Mouse (Mus musculus): Measurements from ENCODE around the gene Klhl7. TPM values are rescaled to one million over a fixed set of nuclear protein-coding genes. Genes with fewer than 3 reads are reported as not detected.

The Klhl7 gene
- 10 to 100 TPM; 38.2 to 39.9 TPM for total RNA-seq (2021)
- long read RNA-seq, experiment 1, transcript Klhl7-201 (11 exons, 2,966 nt), result major isoform, 60 of 65 reads
- long read RNA-seq, experiment 1, partial matches to known transcripts, result 1 of 65 reads
- long read RNA-seq, experiment 1, other reads (novel, unspliced or antisense), result 4 of 65 reads
- long read RNA-seq, experiment 2, transcript Klhl7-201 (11 exons, 2,966 nt), result major isoform, 60 of 68 reads
- long read RNA-seq, experiment 2, partial matches to known transcripts, result 2 of 68 reads
- long read RNA-seq, experiment 2, other reads (novel, unspliced or antisense), result 6 of 68 reads

DNA sequence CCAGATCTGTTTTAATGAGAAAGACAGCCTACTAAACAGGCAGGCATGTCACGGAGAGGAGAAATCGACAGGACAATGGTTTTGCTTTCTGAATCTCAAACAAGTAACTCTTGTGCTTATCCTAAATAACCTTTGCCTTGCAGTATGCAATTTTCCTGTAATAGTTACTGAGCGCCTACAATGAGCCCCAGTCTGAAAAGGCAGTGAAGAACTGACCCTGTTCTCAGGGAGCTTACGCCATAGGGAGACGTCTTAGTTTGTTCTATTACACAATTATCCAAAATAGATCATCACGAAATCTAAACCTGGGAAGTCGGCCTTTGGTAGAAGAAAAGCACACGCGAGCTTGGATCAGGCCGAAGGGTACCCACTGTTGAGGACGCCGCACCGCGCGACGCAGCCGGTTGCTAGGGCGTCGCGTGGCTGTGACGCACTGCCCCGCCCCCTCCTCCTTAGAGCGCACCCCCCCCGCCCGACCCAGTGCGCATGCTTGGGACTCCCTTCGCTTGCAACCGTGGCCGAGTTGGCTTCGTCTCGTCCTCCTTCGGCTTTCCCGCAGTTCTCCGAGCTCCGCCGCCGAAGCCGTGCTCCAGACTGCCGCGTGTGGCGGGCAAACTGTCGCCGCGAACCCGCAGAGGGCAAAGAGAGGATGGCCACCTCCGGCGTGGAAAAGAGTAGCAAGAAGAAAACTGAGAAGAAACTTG is at the start of gene Klhl7:
Klhl7 (plus strand) TSS at position 500 of the 704 bp plus-strand sequence.
- H3K4me3 ChIP-seq, result peak within 1 kb of the TSS; percentile 88
- peak within 1 kb of the TSS; percentile 97 for H3K27ac ChIP-seq
- DNase-seq, result peak; percentile 94
- intact Hi-C loops (cut with DNase I), result loop anchor here (2.0 kb wide), 1 partner anchor 27 kb away; no protein-coding TSS in a partner anchor
- TF ChIP-seq CTCF (IDR thresholded peaks at IDR 0.05), result no peak

- intact Hi-C loops (cut with DNase I), result no loop called here
- Histone ChIP-seq H3K4me3 (no peak overlapping the region), H3K27ac (no peak overlapping the region)
- DNase-seq, result no peak
- TF ChIP-seq CTCF (IDR thresholded peaks at IDR 0.05), result no peak
These were observed 48.4 kb upstream of the Klhl7 start for GRCm38 (mm10) chr5:24051755-24052675.

- Histone ChIP-seq H3K4me3 (peak overlapping the region; percentile 20), H3K27ac (peak overlapping the region; percentile 28; the same call in 1 of the 2 replicates)
- peak; percentile 14 for DNase-seq
- no peak for TF ChIP-seq CTCF (IDR thresholded peaks at IDR 0.05)
- intact Hi-C loops (cut with DNase I), result no loop called here
These were observed 46.9 kb upstream of the Klhl7 start for GRCm38 (mm10) chr5:24053245-24054190.

- TF ChIP-seq CTCF (IDR thresholded peaks at IDR 0.05), result peak; percentile 37
- DNase-seq, result no peak
- H3K4me3 ChIP-seq, result no peak overlapping the region
- intact Hi-C loops (cut with DNase I), result no loop called here
- H3K27ac ChIP-seq, result no peak overlapping the region
These were observed 46.0 kb upstream of the Klhl7 start for GRCm38 (mm10) chr5:24054382-24054781.

DNA sequence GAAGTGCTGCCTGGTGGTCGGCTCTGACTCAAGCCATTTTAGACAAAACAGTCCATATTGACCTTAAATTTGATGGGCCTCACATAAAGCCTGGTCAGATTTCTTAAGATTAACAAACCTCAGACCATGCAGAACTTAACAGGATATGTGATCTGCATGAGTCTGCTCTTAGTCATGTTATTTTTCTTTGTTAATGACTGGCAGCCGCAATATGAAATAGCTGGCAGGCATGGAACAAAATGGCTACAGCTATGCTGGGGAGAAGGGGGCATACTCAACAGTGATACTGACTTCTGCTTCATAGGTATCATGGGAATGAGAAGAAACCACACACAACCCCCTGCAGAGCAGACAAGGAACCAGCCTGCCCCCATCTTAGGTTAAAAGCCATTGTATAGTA is 43.5 kb upstream of the Klhl7 start:
- TF ChIP-seq CTCF (IDR thresholded peaks at IDR 0.05), result no peak
- DNase-seq, result no peak
- H3K4me3 ChIP-seq, result no peak overlapping the region
- H3K27ac ChIP-seq, result no peak overlapping the region
- intact Hi-C loops (cut with DNase I), result no loop called here

- no peak for DNase-seq
- H3K27ac ChIP-seq, result no peak overlapping the region
- peak; percentile 28; the same call in 1 of the 2 replicates for TF ChIP-seq CTCF (IDR thresholded peaks at IDR 0.05)
- intact Hi-C loops (cut with DNase I), result no loop called here
- H3K4me3 ChIP-seq, result no peak overlapping the region
These were observed 42.8 kb upstream of the Klhl7 start for GRCm38 (mm10) chr5:24057592-24057991.

- intact Hi-C loops (cut with DNase I), result no loop called here
- H3K27ac ChIP-seq, result no peak overlapping the region
- no peak for DNase-seq
- H3K4me3 ChIP-seq, result no peak overlapping the region
- no peak for TF ChIP-seq CTCF (IDR thresholded peaks at IDR 0.05)
These were observed 39.5 kb upstream of the Klhl7 start for GRCm38 (mm10) chr5:24060949-24061348.

- DNase-seq, result no peak
- H3K27ac ChIP-seq, result no peak overlapping the region
- intact Hi-C loops (cut with DNase I), result no loop called here
- no peak overlapping the region for H3K4me3 ChIP-seq
- TF ChIP-seq CTCF (IDR thresholded peaks at IDR 0.05), result no peak
These were observed 37.4 kb upstream of the Klhl7 start for GRCm38 (mm10) chr5:24063034-24063433.

DNA sequence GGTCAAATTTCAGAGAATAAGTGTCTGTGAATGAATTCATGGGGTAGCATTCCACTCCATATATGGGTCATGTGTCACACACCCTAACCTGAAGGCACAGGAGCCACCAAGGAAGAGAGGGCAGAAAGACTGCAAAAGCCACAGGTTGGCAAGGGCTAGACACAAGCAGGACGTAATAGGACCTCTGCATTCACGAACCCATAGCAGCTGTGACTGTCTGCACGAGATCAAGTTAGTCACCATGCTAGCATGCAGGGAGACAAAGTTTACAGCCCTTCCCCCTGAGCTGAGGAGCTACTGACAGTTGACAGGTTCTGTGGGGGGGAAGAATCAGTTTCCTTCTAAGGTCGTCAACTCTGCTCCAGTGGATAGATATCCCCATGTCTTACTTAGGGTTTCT is 36.9 kb upstream of the Klhl7 start:
- no peak for TF ChIP-seq CTCF (IDR thresholded peaks at IDR 0.05)
- no peak for DNase-seq
- H3K27ac ChIP-seq, result no peak overlapping the region
- intact Hi-C loops (cut with DNase I), result no loop called here
- H3K4me3 ChIP-seq, result no peak overlapping the region

DNA sequence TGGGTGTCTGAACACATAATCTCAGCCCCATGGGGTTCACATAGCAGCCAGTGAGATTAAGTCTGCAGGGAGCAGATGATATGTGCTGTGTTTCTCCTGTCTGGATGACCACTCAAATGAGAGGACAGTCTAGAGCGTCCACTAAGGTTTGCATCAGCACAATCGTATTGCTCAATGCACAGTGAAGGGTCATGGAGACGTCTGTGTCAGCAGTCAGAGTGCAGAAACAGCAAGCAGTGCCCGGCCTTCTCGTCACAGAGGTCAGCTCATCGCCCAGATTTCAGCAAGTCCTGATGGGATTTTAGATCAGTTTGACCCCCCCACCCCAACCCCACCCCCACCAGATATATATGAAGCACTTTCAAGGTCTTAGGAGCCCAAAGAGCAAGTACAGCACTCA is 31.4 kb upstream of the Klhl7 start:
- Histone ChIP-seq H3K27ac (no peak overlapping the region), H3K4me3 (no peak overlapping the region)
- TF ChIP-seq CTCF (IDR thresholded peaks at IDR 0.05), result no peak
- intact Hi-C loops (cut with DNase I), result no loop called here
- DNase-seq, result no peak

- H3K4me3 ChIP-seq, result no peak overlapping the region
- intact Hi-C loops (cut with DNase I), result no loop called here
- no peak for TF ChIP-seq CTCF (IDR thresholded peaks at IDR 0.05)
- no peak for DNase-seq
- H3K27ac ChIP-seq, result no peak overlapping the region
These were observed 28.4 kb upstream of the Klhl7 start for GRCm38 (mm10) chr5:24072031-24072430.
